Mouse (Mus musculus) 416B (cell line): ENCODE measurements around the gene Fasl.
A peak's percentile ranks its signal among the peaks of the same experiment; 100 is the strongest.

Experiments
- DNase-seq: peaks from one replicate; pipeline ENCODE4 v3.0.0; 2011; ENCODE audit warnings: low read depth

The Fasl gene

GRCm38 (mm10) chr1:161761556-161761955 is 26.7 kb downstream of the Fasl start:
- no peak for DNase-seq

GRCm38 (mm10) chr1:161756547-161756946 is 31.7 kb downstream of the Fasl start:
- no peak for DNase-seq

- DNase-seq = no peak
Observed at GRCm38 (mm10) chr1:161751311-161751710, 37.0 kb downstream of the Fasl start.

- peak; percentile 18 for DNase-seq
Observed at GRCm38 (mm10) chr1:161750471-161751041, 37.7 kb downstream of the Fasl start.

GRCm38 (mm10) chr1:161748685-161749084 is 39.6 kb downstream of the Fasl start:
- DNase-seq = no peak

GRCm38 (mm10) chr1:161748138-161748537 is 40.2 kb downstream of the Fasl start:
- peak; percentile 84 for DNase-seq

- no peak for DNase-seq
Observed at GRCm38 (mm10) chr1:161746542-161747302, 41.6 kb downstream of the Fasl start.

GRCm38 (mm10) chr1:161744855-161745254 is 43.4 kb downstream of the Fasl start:
- DNase-seq = peak; percentile 89

GRCm38 (mm10) chr1:161744209-161744608 is 44.1 kb downstream of the Fasl start:
- DNase-seq = peak; percentile 57

- peak; percentile 17 for DNase-seq
Observed at GRCm38 (mm10) chr1:161742481-161743267, 45.6 kb downstream of the Fasl start.

- DNase-seq = peak; percentile 69
Observed at GRCm38 (mm10) chr1:161736848-161737247, 51.4 kb downstream of the Fasl start.

GRCm38 (mm10) chr1:161736255-161736654 is 52.0 kb downstream of the Fasl start:
- DNase-seq = peak; percentile 66

- peak; percentile 87 for DNase-seq
Observed at GRCm38 (mm10) chr1:161735465-161736046, 52.7 kb downstream of the Fasl start.

GRCm38 (mm10) chr1:161734741-161735211 is 53.5 kb downstream of the Fasl start:
- peak; percentile 99 for DNase-seq

GRCm38 (mm10) chr1:161734314-161734713 is 54.0 kb downstream of the Fasl start:
- no peak for DNase-seq
